Mouse (Mus musculus): ENCODE results near the gene Rnasek. TPM values are rescaled to one million over a fixed set of nuclear protein-coding genes. Genes with fewer than 3 reads are reported as not detected.

Gene Rnasek
- polyA plus RNA-seq, 1 experiment from 2014 or later, result 321 TPM

DNA sequence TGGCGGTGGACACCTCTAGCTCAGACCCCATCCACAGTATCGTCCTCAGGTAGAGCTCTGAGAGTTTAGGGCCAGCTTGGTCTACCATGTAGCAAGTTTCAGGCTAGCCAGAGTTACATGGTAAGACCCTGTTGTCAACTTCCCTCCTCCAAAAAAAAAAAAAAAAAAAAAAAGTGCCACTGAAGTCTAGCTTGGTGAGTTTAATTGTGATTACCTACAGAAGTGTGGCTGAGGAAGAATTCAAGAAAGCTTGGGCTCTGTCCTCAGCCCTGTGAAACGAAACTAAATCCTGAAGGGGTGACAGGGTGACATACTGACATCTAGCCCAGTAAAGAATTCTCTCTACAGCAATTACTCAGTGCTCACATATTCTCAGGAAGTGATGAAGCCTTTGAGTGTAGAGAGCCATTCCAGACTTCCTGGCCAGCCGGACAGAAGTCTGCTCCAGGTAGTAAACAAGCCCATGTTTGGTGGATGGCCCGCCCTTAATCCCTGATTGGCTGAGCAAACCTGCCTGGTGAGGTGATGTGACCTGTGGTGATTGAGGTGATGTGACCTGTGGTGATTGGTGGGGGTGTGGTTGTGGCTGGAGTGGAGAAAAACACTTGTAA is 30.8 kb downstream of the Rnasek start:
- H3K4me2 ChIP-seq (ENCODE audit: low read length), result no peak overlapping the region
- H3K4me3 ChIP-seq (replicated peaks; ENCODE audit: low read depth, low read length), result no peak overlapping the region
- no peaks in the 10 kb centered on the region for H3K36me3 ChIP-seq (ENCODE audit: control insufficient read depth, insufficient read depth, low read length)
- H3K27ac ChIP-seq (replicated peaks; ENCODE audit: low read depth, low read length), result no peak overlapping the region
- peaks cover 17% of the 10 kb centered on the region for H3K27me3 ChIP-seq (ENCODE audit: control insufficient read depth, insufficient read depth, low read length)
- WGBS, result 78% methylated on average over 5 of the region's 5 CpGs
- no peak for DNase-seq
- H3K9ac ChIP-seq (replicated peaks; ENCODE audit: low read length), result no peak overlapping the region
- ATAC-seq (ENCODE audit: low FRiP score, low TSS enrichment), result no peak
- 0 out of 2 replicates have a peak, but pooled peaks cover 4% of the 10 kb centered on the region for H3K4me1 ChIP-seq (ENCODE audit: control insufficient read depth, insufficient read depth, low read length)
- no peaks in the 10 kb centered on the region for H3K9me3 ChIP-seq (ENCODE audit: control insufficient read depth, low read length)

DNA sequence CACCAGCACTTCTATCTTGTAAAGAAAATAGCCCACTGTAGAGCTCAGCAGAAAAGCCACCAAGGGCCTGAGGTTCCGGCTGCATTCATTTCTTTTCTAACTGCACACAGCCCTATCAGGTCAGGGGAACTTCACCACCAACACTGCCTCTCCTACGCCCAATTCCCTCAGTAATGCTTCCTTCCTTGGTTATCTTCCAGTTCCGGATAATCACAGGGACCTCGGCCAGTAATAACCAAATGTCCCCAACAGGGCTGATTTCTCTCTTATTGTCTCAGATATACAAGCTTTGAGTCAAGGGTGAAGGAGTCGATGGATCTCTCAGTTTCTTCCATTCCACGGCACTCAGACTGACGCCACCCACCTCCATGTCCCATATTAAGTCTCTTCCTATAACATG is 32.4 kb downstream of the Rnasek start:
- 90% methylated on average over 7 of the region's 7 CpGs for WGBS
- Histone ChIP-seq H3K27me3 (ENCODE audit: control insufficient read depth, insufficient read depth, low read length) (0 out of 2 replicates have a peak, but pooled peaks cover 4% of the 10 kb centered on the region), H3K36me3 (ENCODE audit: control insufficient read depth, insufficient read depth, low read length) (no peaks in the 10 kb centered on the region), H3K4me1 (ENCODE audit: control insufficient read depth, insufficient read depth, low read length) (no peaks in the 10 kb centered on the region), H3K4me2 (ENCODE audit: low read length) (no peak overlapping the region), H3K4me3 (replicated peaks; ENCODE audit: low read depth, low read length) (no peak overlapping the region), H3K9ac (replicated peaks; ENCODE audit: low read length) (no peak overlapping the region), H3K27ac (replicated peaks; ENCODE audit: low read depth, low read length) (no peak overlapping the region), H3K9me3 (ENCODE audit: control insufficient read depth, low read length) (no peaks in the 10 kb centered on the region)
- ATAC-seq (ENCODE audit: low FRiP score, low TSS enrichment) (no peak), DNase-seq (no peak)

DNA sequence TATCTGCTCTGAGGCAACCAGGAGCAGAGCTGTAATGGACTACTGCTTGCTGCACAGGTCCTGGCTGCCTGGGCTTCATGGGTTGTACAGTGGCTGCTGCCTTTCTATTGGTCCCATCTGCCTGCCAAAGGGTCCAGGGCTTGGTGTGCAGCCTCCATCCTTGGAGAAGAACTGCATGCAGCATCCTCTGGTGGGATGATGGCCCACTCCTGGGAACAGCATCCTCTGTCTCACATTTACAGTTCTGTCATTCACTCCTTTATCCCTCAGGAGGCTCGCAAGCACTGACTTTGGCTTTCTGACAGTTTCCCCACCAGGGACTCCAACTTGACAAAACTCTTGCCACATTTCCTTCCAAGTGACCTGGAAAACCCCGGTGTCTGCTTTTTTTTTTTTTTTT is 32.8 kb downstream of the Rnasek start:
- Histone ChIP-seq H3K27ac (replicated peaks; ENCODE audit: low read depth, low read length) (no peak overlapping the region), H3K4me3 (replicated peaks; ENCODE audit: low read depth, low read length) (no peak overlapping the region), H3K9ac (replicated peaks; ENCODE audit: low read length) (no peak overlapping the region), H3K27me3 (ENCODE audit: control insufficient read depth, insufficient read depth, low read length) (no peaks in the 10 kb centered on the region), H3K4me1 (ENCODE audit: control insufficient read depth, insufficient read depth, low read length) (no peaks in the 10 kb centered on the region), H3K36me3 (ENCODE audit: control insufficient read depth, insufficient read depth, low read length) (no peaks in the 10 kb centered on the region), H3K4me2 (ENCODE audit: low read length) (no peak overlapping the region), H3K9me3 (ENCODE audit: control insufficient read depth, low read length) (no peaks in the 10 kb centered on the region)
- WGBS, result 90% methylated on average over 2 of the region's 2 CpGs
- DNase-seq (no peak), ATAC-seq (ENCODE audit: low FRiP score, low TSS enrichment) (no peak)

DNA sequence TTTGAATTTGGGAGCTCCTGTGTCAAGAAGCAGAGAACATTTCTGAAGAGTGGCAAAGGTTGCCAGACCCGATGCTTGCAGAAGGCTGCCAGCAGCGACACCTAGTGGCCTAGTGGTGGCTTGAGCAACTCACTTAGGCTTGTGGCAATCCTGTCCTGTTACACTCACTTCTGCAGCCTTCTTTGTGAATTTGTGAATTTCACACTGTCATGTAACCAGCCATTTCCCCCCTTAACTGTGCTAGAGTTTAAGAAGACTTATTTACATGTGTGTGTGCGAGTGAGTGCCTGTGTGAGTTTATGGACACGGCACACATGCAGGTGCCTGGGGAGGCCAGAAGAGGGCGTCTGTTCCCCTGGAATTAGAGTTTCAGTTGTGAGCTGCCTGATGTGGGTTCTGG is 38.0 kb downstream of the Rnasek start:
- Histone ChIP-seq H3K27me3 (ENCODE audit: control insufficient read depth, insufficient read depth, low read length) (no peaks in the 10 kb centered on the region), H3K9ac (replicated peaks; ENCODE audit: low read length) (no peak overlapping the region), H3K4me3 (replicated peaks; ENCODE audit: low read depth, low read length) (no peak overlapping the region), H3K9me3 (ENCODE audit: control insufficient read depth, low read length) (no peaks in the 10 kb centered on the region), H3K4me2 (ENCODE audit: low read length) (no peak overlapping the region; the same call in 1 of the 2 replicates), H3K36me3 (ENCODE audit: control insufficient read depth, insufficient read depth, low read length) (no peaks in the 10 kb centered on the region), H3K27ac (replicated peaks; ENCODE audit: low read depth, low read length) (no peak overlapping the region), H3K4me1 (ENCODE audit: control insufficient read depth, insufficient read depth, low read length) (no peaks in the 10 kb centered on the region)
- ATAC-seq (ENCODE audit: low FRiP score, low TSS enrichment) (no peak), DNase-seq (peak; percentile 93)
- WGBS, result 39% methylated on average over 5 of the region's 5 CpGs

DNA sequence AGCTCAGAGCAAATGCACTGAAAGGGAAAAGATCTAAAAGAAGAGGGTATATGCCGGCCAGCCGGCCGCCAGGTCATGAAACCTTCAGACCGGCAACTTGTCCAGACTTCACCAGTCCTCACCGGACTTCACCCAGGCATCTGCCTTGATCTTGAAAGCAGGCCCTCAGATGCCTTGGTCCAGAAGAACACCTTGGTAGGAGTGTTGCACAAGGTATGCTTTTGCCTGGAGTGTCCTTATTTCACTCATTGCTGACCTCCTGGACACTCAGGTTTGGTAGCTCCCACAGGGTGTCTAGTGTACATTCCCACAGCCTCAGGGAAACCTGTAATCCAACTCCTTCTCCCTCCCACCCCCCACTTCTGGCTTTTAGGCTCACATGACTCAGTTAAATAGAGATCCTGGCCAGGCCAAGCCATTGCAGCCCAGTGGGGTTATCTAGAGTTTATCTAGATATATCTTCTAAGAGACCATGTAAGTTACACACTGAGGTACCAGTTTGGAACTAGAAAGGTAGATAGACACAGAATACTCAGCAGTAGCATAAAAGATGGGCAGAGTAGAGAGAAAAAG is 39.5 kb downstream of the Rnasek start:
- Histone ChIP-seq H3K4me2 (ENCODE audit: low read length) (no peak overlapping the region), H3K27me3 (ENCODE audit: control insufficient read depth, insufficient read depth, low read length) (no peaks in the 10 kb centered on the region), H3K9me3 (ENCODE audit: control insufficient read depth, low read length) (no peaks in the 10 kb centered on the region), H3K4me3 (replicated peaks; ENCODE audit: low read depth, low read length) (no peak overlapping the region), H3K27ac (replicated peaks; ENCODE audit: low read depth, low read length) (no peak overlapping the region), H3K9ac (replicated peaks; ENCODE audit: low read length) (no peak overlapping the region), H3K4me1 (ENCODE audit: control insufficient read depth, insufficient read depth, low read length) (no peaks in the 10 kb centered on the region), H3K36me3 (ENCODE audit: control insufficient read depth, insufficient read depth, low read length) (no peaks in the 10 kb centered on the region)
- ATAC-seq (ENCODE audit: low FRiP score, low TSS enrichment), result no peak
- DNase-seq, result no peak
- WGBS, result 79% methylated on average over 5 of the region's 5 CpGs

DNA sequence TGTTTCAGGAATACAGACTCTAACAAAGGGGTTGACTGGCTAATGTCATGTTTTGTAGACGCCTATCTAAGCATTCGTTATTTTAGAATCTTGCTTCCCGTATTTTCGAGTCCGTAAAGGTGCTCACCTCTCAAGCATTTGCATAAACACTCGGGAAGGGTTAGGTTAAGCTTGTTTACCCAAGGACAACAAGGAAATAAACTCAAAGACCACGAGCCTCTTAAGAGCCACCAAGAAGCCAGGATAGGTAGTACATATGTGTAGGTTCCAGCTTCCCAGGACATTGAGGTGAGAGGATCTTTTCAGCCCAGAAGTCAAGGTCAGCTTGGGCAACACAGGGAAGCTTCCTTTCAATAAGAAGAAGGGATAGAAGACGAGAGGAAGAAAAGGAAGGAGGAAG is 40.5 kb downstream of the Rnasek start:
- ATAC-seq (ENCODE audit: low FRiP score, low TSS enrichment) (no peak), DNase-seq (no peak)
- Histone ChIP-seq H3K9ac (replicated peaks; ENCODE audit: low read length) (no peak overlapping the region), H3K27me3 (ENCODE audit: control insufficient read depth, insufficient read depth, low read length) (no peaks in the 10 kb centered on the region), H3K4me2 (ENCODE audit: low read length) (no peak overlapping the region), H3K36me3 (ENCODE audit: control insufficient read depth, insufficient read depth, low read length) (no peaks in the 10 kb centered on the region), H3K9me3 (ENCODE audit: control insufficient read depth, low read length) (no peaks in the 10 kb centered on the region), H3K4me1 (ENCODE audit: control insufficient read depth, insufficient read depth, low read length) (no peaks in the 10 kb centered on the region), H3K27ac (replicated peaks; ENCODE audit: low read depth, low read length) (no peak overlapping the region), H3K4me3 (replicated peaks; ENCODE audit: low read depth, low read length) (no peak overlapping the region)
- 82% methylated on average over 8 of the region's 8 CpGs for WGBS

DNA sequence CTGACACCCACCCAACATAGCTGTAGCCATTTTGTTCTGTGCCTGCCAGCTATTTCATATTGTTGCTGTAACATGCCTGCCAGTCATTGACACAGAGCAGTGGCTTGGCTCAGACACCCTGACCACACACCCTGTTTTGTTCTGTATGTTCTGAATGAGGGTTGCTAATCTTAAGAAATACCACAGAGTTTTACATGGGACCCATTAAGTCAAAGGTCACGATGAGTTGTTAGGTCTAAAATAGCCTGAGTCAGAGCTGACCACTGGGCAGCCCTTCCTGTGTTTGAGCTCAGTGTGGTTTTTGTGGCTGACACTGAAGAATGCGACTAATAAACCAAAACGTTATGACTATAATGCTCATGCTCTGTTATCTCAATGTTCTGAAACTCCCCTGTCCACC is 41.3 kb downstream of the Rnasek start:
- WGBS, result 87% methylated on average over 3 of the region's 3 CpGs

DNA sequence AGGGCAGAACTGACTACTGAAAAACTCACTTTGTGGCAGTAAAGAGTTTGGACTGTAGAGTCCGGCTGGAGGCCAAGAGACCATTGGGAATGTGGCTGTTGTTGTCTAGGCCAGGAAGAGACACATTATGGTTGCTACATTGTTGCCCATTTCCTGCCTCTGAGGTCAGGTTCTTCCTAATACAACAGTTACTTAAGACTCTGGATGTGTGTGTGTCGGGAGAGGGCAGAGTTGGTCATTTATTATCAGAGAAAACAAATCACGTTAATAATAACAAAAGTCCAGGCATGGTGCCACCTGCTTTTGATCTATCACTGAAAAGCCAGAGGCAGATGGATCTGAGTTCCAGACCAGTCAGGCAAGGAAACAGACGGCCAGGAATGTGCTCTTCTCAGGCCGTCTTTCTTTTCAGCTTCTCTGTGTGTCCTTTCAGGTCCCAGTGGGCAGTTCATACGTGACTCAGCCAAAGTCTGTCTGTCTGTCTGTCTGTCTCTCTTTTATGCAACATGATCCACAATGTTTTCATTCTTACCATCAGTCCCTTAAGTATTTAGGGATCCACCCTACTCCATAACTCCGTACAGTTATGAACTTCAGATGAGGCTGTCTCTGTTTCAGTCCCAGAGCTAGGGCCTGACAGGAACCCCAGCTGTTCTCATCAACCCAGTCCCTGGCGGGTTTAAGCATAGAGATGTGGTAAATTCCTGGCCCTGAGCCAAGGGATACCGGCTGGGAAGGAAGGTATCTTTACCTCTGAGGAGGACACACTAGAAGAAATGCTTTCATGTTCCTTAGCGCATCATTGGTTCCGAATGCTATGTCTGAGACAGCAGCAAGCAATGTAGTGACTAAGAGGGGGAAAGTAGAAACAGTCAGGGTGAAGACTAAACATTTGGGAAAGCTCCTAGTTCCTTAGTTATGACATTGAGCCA is 46.0 kb downstream of the Rnasek start:
- H3K27me3 ChIP-seq (ENCODE audit: control insufficient read depth, insufficient read depth, low read length), result no peaks in the 10 kb centered on the region
- H3K4me2 ChIP-seq (ENCODE audit: low read length), result no peak overlapping the region
- H3K27ac ChIP-seq (replicated peaks; ENCODE audit: low read depth, low read length), result no peak overlapping the region
- no peak for ATAC-seq (ENCODE audit: low FRiP score, low TSS enrichment)
- no peak overlapping the region for H3K4me3 ChIP-seq (replicated peaks; ENCODE audit: low read depth, low read length)
- H3K4me1 ChIP-seq (ENCODE audit: control insufficient read depth, insufficient read depth, low read length), result no peaks in the 10 kb centered on the region
- no peak for DNase-seq
- 59% methylated on average over 11 of the region's 11 CpGs for WGBS
- no peaks in the 10 kb centered on the region for H3K9me3 ChIP-seq (ENCODE audit: control insufficient read depth, low read length)
- no peaks in the 10 kb centered on the region for H3K36me3 ChIP-seq (ENCODE audit: control insufficient read depth, insufficient read depth, low read length)
- no peak overlapping the region for H3K9ac ChIP-seq (replicated peaks; ENCODE audit: low read length)

More for the DNA sequence above, 41.3 kb downstream of the Rnasek start:
- no peak for DNase-seq
- H3K4me3 ChIP-seq (replicated peaks; ENCODE audit: low read depth, low read length), result no peak overlapping the region
- no peak overlapping the region for H3K4me2 ChIP-seq (ENCODE audit: low read length)
- H3K36me3 ChIP-seq (ENCODE audit: control insufficient read depth, insufficient read depth, low read length), result no peaks in the 10 kb centered on the region
- H3K27me3 ChIP-seq (ENCODE audit: control insufficient read depth, insufficient read depth, low read length), result no peaks in the 10 kb centered on the region
- H3K9me3 ChIP-seq (ENCODE audit: control insufficient read depth, low read length), result no peaks in the 10 kb centered on the region
- H3K4me1 ChIP-seq (ENCODE audit: control insufficient read depth, insufficient read depth, low read length), result no peaks in the 10 kb centered on the region
- H3K27ac ChIP-seq (replicated peaks; ENCODE audit: low read depth, low read length), result no peak overlapping the region
- H3K9ac ChIP-seq (replicated peaks; ENCODE audit: low read length), result no peak overlapping the region
- ATAC-seq (ENCODE audit: low FRiP score, low TSS enrichment), result no peak
